Mouse (Mus musculus) adrenal gland, adult 2 months (tissue): ENCODE data around the gene Rab4a. TPM values are rescaled to one million over a fixed set of nuclear protein-coding genes. Genes with fewer than 3 reads are reported as not detected.

Source experiments
- polyA plus RNA-seq: library from polyadenylated mRNA; depleted of rRNA; stranded (reverse); fragments of >200 nt; gene quantifications from 2 replicates; pipeline ENCODE4 v1.2.3, GENCODE M21; 2012; rRNA removed
- total RNA-seq, 2 experiments: library from RNA; stranded (reverse); gene quantifications; 2 replicates each; pipeline ENCODE4 v1.2.3; 2021

Rab4a gene
- total and polyA plus RNA-seq, 3 experiments, result 13.0 to 26.7 (median 19.2) TPM

Other genes starting within 250 kb of the Rab4a start
- 10 to 100 TPM; 31.7 to 43.0 TPM for gene Rhou, start 152.1 kb upstream of the Rab4a start, total RNA-seq
- gene Rhou, start 152.1 kb upstream of the Rab4a start, polyA plus RNA-seq, result 12.3 and 13.6 TPM in 2 replicates
- 1 to 10 TPM; 1.2 to 2.1 TPM for gene Ccsap, start 54.2 kb downstream of the Rab4a start, total RNA-seq
- 0.70 and 1.3 TPM in 2 replicates for gene Ccsap, start 54.2 kb downstream of the Rab4a start, polyA plus RNA-seq
- gene Acta1, start 88.8 kb downstream of the Rab4a start, total RNA-seq, result under 1 TPM; 0.20 to 0.38 TPM
- gene Acta1, start 88.8 kb downstream of the Rab4a start, polyA plus RNA-seq, result 1.2 and 4.7 TPM in 2 replicates
- gene Nup133, start 143.3 kb downstream of the Rab4a start, total RNA-seq, result 10 to 100 TPM; 15.5 to 21.0 TPM
- gene Nup133, start 143.3 kb downstream of the Rab4a start, polyA plus RNA-seq, result 6.2 and 9.5 TPM in 2 replicates
- 10 to 100 TPM in 1 of 2 experiments, 1 to 10 TPM in 1; 9.3 to 15.7 TPM for gene Abcb10, start 177.1 kb downstream of the Rab4a start, total RNA-seq
- gene Abcb10, start 177.1 kb downstream of the Rab4a start, polyA plus RNA-seq, result 14.7 and 16.7 TPM in 2 replicates
- 10 to 100 TPM; 21.3 to 24.1 TPM for gene Taf5l, start 215.4 kb downstream of the Rab4a start, total RNA-seq
- gene Taf5l, start 215.4 kb downstream of the Rab4a start, polyA plus RNA-seq, result 18.7 and 22.7 TPM in 2 replicates
- gene Urb2, start 215.5 kb downstream of the Rab4a start, total RNA-seq, result 10 to 100 TPM; 10.6 to 12.7 TPM
- 2.2 and 3.4 TPM in 2 replicates for gene Urb2, start 215.5 kb downstream of the Rab4a start, polyA plus RNA-seq